Mouse (Mus musculus) gastrocnemius, adult 2 months (tissue): ENCODE data around the gene Gpbp1. TPM values are rescaled to one million over a fixed set of nuclear protein-coding genes. Genes with fewer than 3 reads are reported as not detected.
A peak's percentile ranks its signal among the peaks of the same experiment; 100 is the strongest.

Experiments
- DNase-seq: peaks from one replicate; pipeline ENCODE4 v3.0.0; 2022
- H3K27ac ChIP-seq: fragments of 200-600 bp; 2 replicates; pipeline ENCODE4 v1.8.1; 2022; ENCODE audit warnings: mild to moderate bottlenecking
- H3K4me3 ChIP-seq: fragments of 200-600 bp; 2 replicates; pipeline ENCODE4 v1.8.1; 2022; ENCODE audit warnings: mild to moderate bottlenecking, moderate library complexity
- CTCF ChIP-seq: fragments of 200-600 bp; IDR thresholded peaks from 2 replicates; pipeline ENCODE4 v1.8.1; 2022; ENCODE audit warnings: antibody characterized with exemption, mild to moderate bottlenecking, moderate library complexity
- intact Hi-C: fragments of 180-260 bp; cut with DNase I; formaldehyde crosslinking; loops from one replicate; pipeline ENCODE4 v1.15.1; 2025
- total RNA-seq, 2 experiments: library from RNA; stranded (reverse); gene quantifications; 2 replicates each; pipeline ENCODE4 v1.2.3; 2021

Gpbp1 gene
- total RNA-seq, 2 experiments from 2014 or later: 54.4 to 61.4 TPM

- intact Hi-C loops: no loop called here
- DNase-seq: no peak
- H3K4me3 ChIP-seq: no peak overlapping the region
- TF ChIP-seq CTCF: no peak
- no peak overlapping the region for H3K27ac ChIP-seq
Measured at GRCm38 (mm10) chr13:111431174-111431573, 58.7 kb downstream of the Gpbp1 start.

DNA sequence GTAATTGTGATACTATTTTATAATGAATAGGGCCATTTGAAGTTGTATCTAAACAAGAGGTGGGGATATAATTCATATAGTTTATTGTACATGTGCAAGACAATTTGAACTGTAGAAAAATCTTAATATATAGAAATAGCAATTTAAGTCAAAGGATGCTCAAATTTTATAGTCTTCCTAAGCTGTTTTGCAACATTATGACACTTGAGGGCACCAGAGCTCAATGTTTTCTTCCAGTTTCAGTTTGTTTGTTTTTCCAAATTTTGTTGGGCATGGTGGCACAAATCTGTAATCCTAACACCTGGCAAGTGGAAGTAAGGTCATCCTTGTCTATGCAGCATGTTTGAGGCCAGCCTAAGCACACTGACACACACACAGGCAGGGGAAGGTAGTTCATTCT lies 68.6 kb downstream of the Gpbp1 start:
- peak; percentile 9; the same call in 1 of the 2 replicates for TF ChIP-seq CTCF
- DNase-seq: no peak
- no peak overlapping the region for H3K4me3 ChIP-seq
- intact Hi-C loops: no loop called here
- no peak overlapping the region for H3K27ac ChIP-seq

- H3K4me3 ChIP-seq: no peak overlapping the region
- intact Hi-C loops: loop anchor here (10.0 kb wide), 1 partner anchor 1353 kb away; no protein-coding TSS in a partner anchor
- DNase-seq: no peak
- H3K27ac ChIP-seq: no peak overlapping the region
- no peak for TF ChIP-seq CTCF
Measured at GRCm38 (mm10) chr13:111418087-111418486, 71.8 kb downstream of the Gpbp1 start.

GRCm38 (mm10) chr13:111413156-111413555 lies 76.8 kb downstream of the Gpbp1 start:
- Histone ChIP-seq H3K27ac (no peak overlapping the region), H3K4me3 (no peak overlapping the region)
- peak; percentile 82 for TF ChIP-seq CTCF
- DNase-seq: peak; percentile 46
- intact Hi-C loops: loop anchor here (5.0 to 10.0 kb wide), 3 partner anchors 176 to 1348 kb away; no protein-coding TSS in a partner anchor

- DNase-seq: no peak
- peak; percentile 71 for TF ChIP-seq CTCF
- H3K4me3 ChIP-seq: no peak overlapping the region
- intact Hi-C loops: loop anchor here (5.0 to 10.0 kb wide), 3 partner anchors 174 to 1346 kb away; no protein-coding TSS in a partner anchor
- no peak overlapping the region for H3K27ac ChIP-seq
Measured at GRCm38 (mm10) chr13:111410831-111411230, 79.1 kb downstream of the Gpbp1 start.

DNA sequence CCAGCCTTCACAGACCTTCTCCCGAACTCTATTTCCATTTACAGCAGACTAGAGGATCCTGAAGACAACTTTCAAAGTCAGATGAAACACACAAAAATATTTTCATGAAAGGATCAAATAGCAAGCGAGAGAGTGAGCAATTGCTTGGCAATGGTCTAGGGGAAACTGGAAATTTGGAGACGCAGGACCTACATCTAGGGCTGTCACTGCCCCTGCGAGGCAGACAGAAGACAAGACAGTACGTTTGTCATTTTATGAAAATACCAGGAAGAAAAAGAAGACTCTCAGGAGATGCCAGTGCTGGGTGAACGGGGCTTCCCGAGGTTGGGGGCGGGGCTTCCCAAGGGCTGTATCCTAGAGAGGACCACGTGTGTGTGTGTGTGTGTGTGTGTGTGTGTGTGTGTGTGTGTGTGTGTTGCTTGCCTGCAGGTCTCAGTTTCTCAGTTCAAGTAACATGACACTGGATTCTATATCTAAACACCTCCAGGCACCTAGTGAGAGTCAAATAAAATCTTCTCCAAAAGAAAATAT lies 83.0 kb downstream of the Gpbp1 start:
- H3K4me3 ChIP-seq: no peak overlapping the region
- DNase-seq: no peak
- no peak for TF ChIP-seq CTCF
- intact Hi-C loops: no loop called here
- no peak overlapping the region for H3K27ac ChIP-seq

DNA sequence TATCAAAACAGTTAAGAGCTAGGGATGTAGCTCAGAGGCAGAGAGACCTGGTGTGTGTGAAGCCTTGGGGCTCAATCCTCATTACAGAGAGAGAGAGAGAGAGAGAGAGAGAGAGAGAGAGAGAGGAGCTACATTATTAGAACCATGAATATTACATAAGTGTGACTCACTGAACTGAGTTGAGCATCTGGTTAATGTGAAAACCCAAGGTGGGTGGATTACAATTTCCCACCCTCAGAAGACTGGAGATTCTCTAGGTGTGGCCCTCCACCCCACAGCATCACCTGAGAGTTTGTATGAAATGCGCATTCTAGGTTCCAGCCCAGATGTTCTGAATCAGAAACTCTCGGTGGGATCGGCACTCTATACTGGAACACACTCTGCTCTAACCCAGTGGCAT lies 84.0 kb downstream of the Gpbp1 start:
- no peak for TF ChIP-seq CTCF
- Histone ChIP-seq H3K4me3 (no peak overlapping the region), H3K27ac (no peak overlapping the region)
- DNase-seq: no peak
- intact Hi-C loops: no loop called here

- DNase-seq: no peak
- intact Hi-C loops: no loop called here
- no peak for TF ChIP-seq CTCF
- no peak overlapping the region for H3K27ac ChIP-seq
- H3K4me3 ChIP-seq: no peak overlapping the region
Measured at GRCm38 (mm10) chr13:111397600-111398151, 92.2 kb downstream of the Gpbp1 start.

GRCm38 (mm10) chr13:111397061-111397460 lies 92.8 kb downstream of the Gpbp1 start:
- TF ChIP-seq CTCF: no peak
- intact Hi-C loops: no loop called here
- no peak for DNase-seq

GRCm38 (mm10) chr13:111395528-111395927 lies 94.4 kb downstream of the Gpbp1 start:
- intact Hi-C loops: no loop called here

More at GRCm38 (mm10) chr13:111397061-111397460, 92.8 kb downstream of the Gpbp1 start:
- no peak overlapping the region for H3K27ac ChIP-seq
- no peak overlapping the region for H3K4me3 ChIP-seq

DNA sequence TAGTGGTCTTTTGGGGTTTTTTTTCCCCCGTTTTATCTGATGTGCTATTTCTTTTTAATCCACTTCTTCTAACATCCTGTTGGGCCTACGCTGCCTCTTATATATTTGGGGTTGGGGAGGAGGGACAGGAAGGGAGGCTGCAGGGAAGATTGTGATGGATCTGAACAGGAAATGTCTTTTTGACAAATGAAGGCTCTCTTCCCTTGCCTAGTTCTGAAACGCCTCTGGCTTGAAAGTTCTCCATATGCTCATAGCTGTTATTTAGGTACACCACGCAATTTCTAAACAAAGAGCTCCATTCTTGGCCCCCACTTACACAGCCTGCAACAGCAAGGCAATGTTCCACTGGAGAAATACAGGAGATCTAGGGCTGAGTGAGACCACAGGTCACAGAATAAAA lies 95.0 kb downstream of the Gpbp1 start:
- intact Hi-C loops: no loop called here
- no peak for TF ChIP-seq CTCF
- no peak for DNase-seq
- no peak overlapping the region for H3K27ac ChIP-seq
- no peak overlapping the region for H3K4me3 ChIP-seq

More at GRCm38 (mm10) chr13:111395528-111395927, 94.4 kb downstream of the Gpbp1 start:
- no peak overlapping the region for H3K4me3 ChIP-seq
- no peak for DNase-seq
- no peak overlapping the region for H3K27ac ChIP-seq
- TF ChIP-seq CTCF: no peak

DNA sequence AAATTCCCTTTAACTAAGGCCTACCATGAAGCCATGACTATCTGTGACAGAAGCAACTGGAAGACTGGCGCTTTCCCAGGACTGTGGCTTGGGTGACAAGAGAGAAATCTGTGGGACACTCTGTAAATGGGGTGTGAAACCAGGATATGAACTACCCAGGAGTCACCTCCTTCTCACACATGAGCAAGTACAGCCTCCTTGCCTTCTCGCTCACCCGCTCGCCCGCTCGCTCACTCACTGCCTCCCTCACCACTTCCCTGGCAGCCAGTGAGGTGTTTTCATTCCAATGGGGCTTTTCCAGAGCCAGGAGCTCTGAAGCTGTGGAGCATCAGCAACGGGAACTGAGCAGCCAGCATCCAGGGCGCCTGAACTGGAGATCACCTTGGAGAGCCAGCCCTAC lies 95.6 kb downstream of the Gpbp1 start:
- no peak for TF ChIP-seq CTCF
- H3K4me3 ChIP-seq: no peak overlapping the region
- no peak overlapping the region for H3K27ac ChIP-seq
- DNase-seq: no peak
- intact Hi-C loops: no loop called here

- DNase-seq: no peak
- intact Hi-C loops: no loop called here
- TF ChIP-seq CTCF: no peak
- H3K4me3 ChIP-seq: no peak overlapping the region
- H3K27ac ChIP-seq: no peak overlapping the region
Measured at GRCm38 (mm10) chr13:111393426-111393825, 96.5 kb downstream of the Gpbp1 start.

- no peak overlapping the region for H3K4me3 ChIP-seq
- intact Hi-C loops: no loop called here
- H3K27ac ChIP-seq: no peak overlapping the region
- DNase-seq: no peak
- TF ChIP-seq CTCF: no peak
Measured at GRCm38 (mm10) chr13:111391426-111391825, 98.5 kb downstream of the Gpbp1 start.
